In genomic region chr7:34195632-34196031, GRCm38 (mm10) we compare ENCODE assay signal across 8 mouse cellular contexts. TPM values are rescaled to one million over a fixed set of nuclear protein-coding genes. Genes with fewer than 3 reads are reported as not detected.
DNase-seq lines count a peak whose midpoint lies in the region; ATAC-seq lines count a peak whose summit lies in the region.

No protein-coding gene starts in this region.

- no peak overlapping the region for H3K27ac ChIP-seq in kidney, embryonic 15.5 days
- H3K27ac ChIP-seq in forebrain, embryonic 15.5 days (replicated peaks): no peak overlapping the region

- peak overlapping the region; percentile 83 for H3K4me2 ChIP-seq in kidney, embryonic 15.5 days
- peak overlapping the region; percentile 75 for H3K4me2 ChIP-seq in forebrain, embryonic 15.5 days (replicated peaks)

- peak; percentile 16; the same call in 1 of the 2 replicates for ATAC-seq in kidney, embryonic 15.5 days (replicated peaks; ENCODE audit: low FRiP score)
- no peak for ATAC-seq in forebrain, embryonic 15.5 days (replicated peaks)

- H3K4me1 ChIP-seq in kidney, embryonic 15.5 days: peaks cover 7% of the 10 kb centered on the region
- H3K4me1 ChIP-seq in forebrain, embryonic 15.5 days: peaks cover 9% of the 10 kb centered on the region

- peaks cover 32% of the 10 kb centered on the region for H3K36me3 ChIP-seq in kidney, embryonic 15.5 days
- H3K36me3 ChIP-seq in forebrain, embryonic 15.5 days: peaks cover 16% of the 10 kb centered on the region

- no peaks in the 10 kb centered on the region for H3K27me3 ChIP-seq in kidney, embryonic 15.5 days
- H3K27me3 ChIP-seq in forebrain, embryonic 15.5 days: no peaks in the 10 kb centered on the region

- H3K9ac ChIP-seq in kidney, embryonic 15.5 days: peak overlapping the region; percentile 97
- H3K9ac ChIP-seq in forebrain, embryonic 15.5 days (replicated peaks): peak overlapping the region; percentile 83

- peak overlapping the region; percentile 99 for H3K4me3 ChIP-seq in kidney, embryonic 15.5 days (replicated peaks)
- H3K4me3 ChIP-seq in forebrain, embryonic 15.5 days: peak overlapping the region; percentile 69

- WGBS in kidney, embryonic 15.5 days: 49% methylated on average over 3 of the region's 3 CpGs
- WGBS in forebrain, embryonic 15.5 days: 59% methylated on average over 3 of the region's 3 CpGs

- no peaks in the 10 kb centered on the region for H3K9me3 ChIP-seq in kidney, embryonic 15.5 days (replicated peaks)
- no peaks in the 10 kb centered on the region for H3K9me3 ChIP-seq in forebrain, embryonic 15.5 days

- no peak for DNase-seq in kidney, adult 8-10 months
- DNase-seq in NIH3T3 (ENCODE audit: low read depth): peak; percentile 62
- peak; percentile 9 for DNase-seq in mesoderm, embryonic 11.5 days (ENCODE audit: low read depth, low spot score)
- no peak for DNase-seq in adrenal gland, adult 8-10 months
- no peak for DNase-seq in frontal cortex, postnatal 14 days (ENCODE audit: low spot score in 2 of 2)
- no peak for DNase-seq in adrenal gland, adult (ENCODE audit: inconsistent age in 2 of 2, low spot score in 1 of 2)

RNA-seq across cellular contexts. Expression of gene Pdcd2l, which starts 0.8 kb away (rescaled TPM):
- polyA plus RNA-seq in kidney, embryonic 15.5 days (2015; fragmentation: Nextera tagmentation; extraction: Ambion mirVana): 64.8 and 67.7 TPM in 2 replicates
- polyA plus RNA-seq in forebrain, embryonic 15.5 days (2015; fragmentation: Nextera tagmentation; extraction: Ambion mirVana): 78.1 and 80.6 TPM in 2 replicates
- total RNA-seq in adrenal gland, adult 8-10 months (2022): 10 to 100 TPM; 25.7 to 30.3 (median 27.0) TPM

RNA-seq across cellular contexts. Expression of gene Uba2, which starts 26.2 kb away (rescaled TPM):
- polyA plus RNA-seq in kidney, embryonic 15.5 days (2015; fragmentation: Nextera tagmentation; extraction: Ambion mirVana): 221 and 223 TPM in 2 replicates
- polyA plus RNA-seq in forebrain, embryonic 15.5 days (2015; fragmentation: Nextera tagmentation; extraction: Ambion mirVana): 202 and 208 TPM in 2 replicates
- 10 to 100 TPM; 64.3 to 77.2 (median 72.4) TPM for total RNA-seq in adrenal gland, adult 8-10 months (2022)

RNA-seq across cellular contexts. Expression of gene Gpi1, which starts 34.5 kb away (rescaled TPM):
- 381 and 404 TPM in 2 replicates for polyA plus RNA-seq in kidney, embryonic 15.5 days (2015; fragmentation: Nextera tagmentation; extraction: Ambion mirVana)
- 173 and 180 TPM in 2 replicates for polyA plus RNA-seq in forebrain, embryonic 15.5 days (2015; fragmentation: Nextera tagmentation; extraction: Ambion mirVana)
- total RNA-seq in adrenal gland, adult 8-10 months (2022): 100 to 1,000 TPM; 226 to 338 (median 277) TPM

RNA-seq across cellular contexts. Expression of gene Gm6096, which starts 55.2 kb away (rescaled TPM):
- polyA plus RNA-seq in kidney, embryonic 15.5 days (2015; fragmentation: Nextera tagmentation; extraction: Ambion mirVana): 0.50 TPM in 1 of 2 replicates, not detected in the other
- polyA plus RNA-seq in forebrain, embryonic 15.5 days (2015; fragmentation: Nextera tagmentation; extraction: Ambion mirVana): not detected in 2 replicates
- total RNA-seq in adrenal gland, adult 8-10 months (2022): not detected

Comparison
In these comparisons a context has a peak if more than half of its experiments do, and no peak if none do; other contexts are left out.
1. DNase-seq: peak in NIH3T3 (single experiment) and mesoderm, embryonic 11.5 days (single experiment); none in kidney, adult 8-10 months (0 of 2), adrenal gland, adult 8-10 months (single experiment), frontal cortex, postnatal 14 days (0 of 2) and adrenal gland, adult (0 of 2).